Mouse (Mus musculus) midbrain, embryonic 12.5 days (tissue): Measurements from ENCODE around the gene Cmah. TPM values are rescaled to one million over a fixed set of nuclear protein-coding genes. Genes with fewer than 3 reads are reported as not detected.
"Not testable (repeated sequence)": the region's sequence is repeated elsewhere in the genome, so short reads cannot be mapped to it uniquely, and the experiment has no call there.

Experiments
- ATAC-seq: fragments of 200-750 bp; cut with Nextera tagmentation; 2 replicates; pipeline ENCODE4 v1.8.0; 2017; ENCODE audit warnings: low read depth, moderate TSS enrichment, moderate library complexity; ENCODE audit not compliant: low FRiP score
- H3K27ac ChIP-seq: fragments of 300-500 bp; sonication (generic); replicated peaks from 2 replicates; pipeline ENCODE4 v1.5.1; 2016; ENCODE audit warnings: mild to moderate bottlenecking
- H3K27me3 ChIP-seq: fragments of 300-500 bp; sonication (generic); 2 replicates; pipeline ENCODE4 v1.6.1; 2016; ENCODE audit warnings: mild to moderate bottlenecking
- H3K36me3 ChIP-seq: fragments of 300-500 bp; sonication (generic); 2 replicates; pipeline ENCODE4 v1.6.1; 2016
- H3K4me1 ChIP-seq: fragments of 300-500 bp; sonication (generic); 2 replicates; pipeline ENCODE4 v1.6.1; 2016
- H3K4me2 ChIP-seq: fragments of 300-500 bp; sonication (generic); replicated peaks from 2 replicates; pipeline ENCODE4 v1.6.1; 2016; ENCODE audit warnings: mild to moderate bottlenecking, moderate library complexity
- H3K4me3 ChIP-seq: fragments of 300-500 bp; sonication (generic); 2 replicates; pipeline ENCODE4 v1.5.1; 2016; ENCODE audit warnings: mild to moderate bottlenecking
- H3K9ac ChIP-seq: fragments of 300-500 bp; sonication (generic); replicated peaks from 2 replicates; pipeline ENCODE4 v1.6.1; 2016; ENCODE audit warnings: mild to moderate bottlenecking, moderate library complexity
- H3K9me3 ChIP-seq: fragments of 300-500 bp; sonication (generic); 2 replicates; pipeline ENCODE4 v1.6.1; 2016; ENCODE audit warnings: mild to moderate bottlenecking
- WGBS: fragments of 180-500 bp; shearing (Covaris S2); methylation state at CpG from one replicate; pipeline ENCODE4 v1.1.7; 2016; 5-methylcytosine and 5-hydroxymethylcytosine counted together
- polyA plus RNA-seq: library from polyadenylated mRNA; unstranded; fragments of >200 nt; fragmentation: Nextera tagmentation; extraction: Ambion mirVana; gene quantifications from 2 replicates; pipeline ENCODE4 v1.2.1, GENCODE M21; 2016

The Cmah gene
- polyA plus RNA-seq, 1 experiment from 2014 or later = 0.36 TPM

GRCm38 (mm10) chr13:24354751-24355150, 27.5 kb downstream of the Cmah start:
- Histone ChIP-seq H3K9ac (no peak overlapping the region), H3K4me3 (no peak overlapping the region), H3K27ac (no peak overlapping the region), H3K4me2 (no peak overlapping the region), H3K9me3 (0 out of 2 replicates have a peak, but pooled peaks cover 3% of the 10 kb centered on the region), H3K36me3 (no peaks in the 10 kb centered on the region), H3K27me3 (no peaks in the 10 kb centered on the region), H3K4me1 (no peaks in the 10 kb centered on the region)
- no peak for ATAC-seq
- 89% methylated on average over 5 of the region's 5 CpGs for WGBS

GRCm38 (mm10) chr13:24359181-24359580, 32.0 kb downstream of the Cmah start:
- Histone ChIP-seq H3K4me1 (no peaks in the 10 kb centered on the region), H3K27ac (no peak overlapping the region), H3K9ac (no peak overlapping the region), H3K4me2 (no peak overlapping the region), H3K4me3 (no peak overlapping the region), H3K36me3 (no peaks in the 10 kb centered on the region), H3K9me3 (no peaks in the 10 kb centered on the region), H3K27me3 (no peaks in the 10 kb centered on the region)
- no peak for ATAC-seq
- 28% methylated on average over 1 of the region's 1 CpGs for WGBS

GRCm38 (mm10) chr13:24365191-24365590, 38.0 kb downstream of the Cmah start:
- H3K9me3 ChIP-seq = no peaks in the 10 kb centered on the region
- H3K4me1 ChIP-seq = no peaks in the 10 kb centered on the region
- 91% methylated on average over 6 of the region's 6 CpGs for WGBS
- H3K4me2 ChIP-seq = no peak overlapping the region
- H3K27ac ChIP-seq = no peak overlapping the region
- ATAC-seq = no peak
- no peaks in the 10 kb centered on the region for H3K36me3 ChIP-seq
- no peaks in the 10 kb centered on the region for H3K27me3 ChIP-seq
- H3K9ac ChIP-seq = no peak overlapping the region
- H3K4me3 ChIP-seq = no peak overlapping the region

- Histone ChIP-seq H3K4me3 (no peak overlapping the region), H3K4me1 (no peaks in the 10 kb centered on the region), H3K4me2 (no peak overlapping the region), H3K36me3 (no peaks in the 10 kb centered on the region), H3K27me3 (no peaks in the 10 kb centered on the region), H3K27ac (no peak overlapping the region), H3K9ac (no peak overlapping the region), H3K9me3 (no peaks in the 10 kb centered on the region)
- ATAC-seq = no peak
- WGBS = 90% methylated on average over 7 of the region's 7 CpGs
Measured at GRCm38 (mm10) chr13:24372893-24373599, 45.8 kb downstream of the Cmah start.

GRCm38 (mm10) chr13:24374606-24375005, 47.4 kb downstream of the Cmah start:
- WGBS = 88% methylated on average over 6 of the region's 6 CpGs
- H3K4me2 ChIP-seq, H3K9ac ChIP-seq, H3K9me3 ChIP-seq, H3K36me3 ChIP-seq, H3K4me1 ChIP-seq, H3K4me3 ChIP-seq, H3K27me3 ChIP-seq, ATAC-seq, H3K27ac ChIP-seq: not testable (repeated sequence)

- H3K4me3 ChIP-seq = no peak overlapping the region
- H3K9me3 ChIP-seq = no peaks in the 10 kb centered on the region
- no peaks in the 10 kb centered on the region for H3K27me3 ChIP-seq
- no peaks in the 10 kb centered on the region for H3K4me1 ChIP-seq
- no peak overlapping the region for H3K9ac ChIP-seq
- no peak overlapping the region for H3K27ac ChIP-seq
- ATAC-seq = no peak
- no peak overlapping the region for H3K4me2 ChIP-seq
- H3K36me3 ChIP-seq = no peaks in the 10 kb centered on the region
- WGBS = 78% methylated on average over 7 of the region's 7 CpGs
Measured at GRCm38 (mm10) chr13:24375320-24376203, 48.4 kb downstream of the Cmah start.

GRCm38 (mm10) chr13:24380713-24381112, 53.5 kb downstream of the Cmah start:
- Histone ChIP-seq H3K27ac (no peak overlapping the region), H3K4me3 (no peak overlapping the region), H3K36me3 (no peaks in the 10 kb centered on the region), H3K4me1 (no peaks in the 10 kb centered on the region), H3K9ac (no peak overlapping the region), H3K4me2 (no peak overlapping the region), H3K9me3 (no peaks in the 10 kb centered on the region), H3K27me3 (no peaks in the 10 kb centered on the region)
- no peak for ATAC-seq
- 92% methylated on average over 6 of the region's 6 CpGs for WGBS

- H3K27ac ChIP-seq = no peak overlapping the region
- ATAC-seq = no peak
- H3K27me3 ChIP-seq = no peaks in the 10 kb centered on the region
- H3K36me3 ChIP-seq = no peaks in the 10 kb centered on the region
- WGBS = 72% methylated on average over 3 of the region's 3 CpGs
- no peak overlapping the region for H3K9ac ChIP-seq
- H3K4me2 ChIP-seq = no peak overlapping the region
- no peak overlapping the region for H3K4me3 ChIP-seq
- H3K9me3 ChIP-seq = no peaks in the 10 kb centered on the region
- no peaks in the 10 kb centered on the region for H3K4me1 ChIP-seq
Measured at GRCm38 (mm10) chr13:24383885-24384284, 56.7 kb downstream of the Cmah start.

GRCm38 (mm10) chr13:24391892-24392291, 64.7 kb downstream of the Cmah start:
- Histone ChIP-seq H3K4me3 (no peak overlapping the region), H3K9ac (no peak overlapping the region), H3K36me3 (no peaks in the 10 kb centered on the region), H3K4me1 (no peaks in the 10 kb centered on the region; the same call in 1 of the 2 replicates), H3K27me3 (no peaks in the 10 kb centered on the region), H3K9me3 (no peaks in the 10 kb centered on the region), H3K27ac (no peak overlapping the region), H3K4me2 (no peak overlapping the region)
- WGBS = 91% methylated on average over 5 of the region's 5 CpGs
- ATAC-seq = no peak

- Histone ChIP-seq H3K4me3 (no peak overlapping the region), H3K4me1 (no peaks in the 10 kb centered on the region; the same call in 1 of the 2 replicates), H3K9ac (no peak overlapping the region), H3K27me3 (no peaks in the 10 kb centered on the region), H3K4me2 (no peak overlapping the region), H3K9me3 (no peaks in the 10 kb centered on the region), H3K27ac (no peak overlapping the region), H3K36me3 (no peaks in the 10 kb centered on the region)
- WGBS = 85% methylated on average over 4 of the region's 4 CpGs
- ATAC-seq = no peak
Measured at GRCm38 (mm10) chr13:24392655-24393054, 65.5 kb downstream of the Cmah start.

GRCm38 (mm10) chr13:24393055-24393454, 65.9 kb downstream of the Cmah start:
- no peak overlapping the region for H3K27ac ChIP-seq
- H3K4me1 ChIP-seq = no peaks in the 10 kb centered on the region; the same call in 1 of the 2 replicates
- ATAC-seq = no peak
- H3K27me3 ChIP-seq = no peaks in the 10 kb centered on the region
- no peak overlapping the region for H3K9ac ChIP-seq
- H3K9me3 ChIP-seq = no peaks in the 10 kb centered on the region
- no peak overlapping the region for H3K4me2 ChIP-seq
- no peak overlapping the region for H3K4me3 ChIP-seq
- no peaks in the 10 kb centered on the region for H3K36me3 ChIP-seq
- WGBS = 65% methylated on average over 4 of the region's 4 CpGs

- H3K9ac ChIP-seq = no peak overlapping the region
- H3K27ac ChIP-seq = no peak overlapping the region
- WGBS = 92% methylated on average over 4 of the region's 4 CpGs
- no peaks in the 10 kb centered on the region; the same call in 1 of the 2 replicates for H3K4me1 ChIP-seq
- no peaks in the 10 kb centered on the region for H3K36me3 ChIP-seq
- H3K9me3 ChIP-seq = no peaks in the 10 kb centered on the region
- no peak for ATAC-seq
- no peak overlapping the region for H3K4me3 ChIP-seq
- H3K4me2 ChIP-seq = no peak overlapping the region
- H3K27me3 ChIP-seq = no peaks in the 10 kb centered on the region
Measured at GRCm38 (mm10) chr13:24395815-24396214, 68.6 kb downstream of the Cmah start.
